Mouse (Mus musculus): ENCODE measurements around the gene Tmem267. TPM values are rescaled to one million over a fixed set of nuclear protein-coding genes. Genes with fewer than 3 reads are reported as not detected.
"Not testable (repeated sequence)": the region's sequence is repeated elsewhere in the genome, so short reads cannot be mapped to it uniquely, and the experiment has no call there.

Tmem267 gene
- polyA plus RNA-seq, 1 experiment from 2014 or later: 2.3 TPM

DNA sequence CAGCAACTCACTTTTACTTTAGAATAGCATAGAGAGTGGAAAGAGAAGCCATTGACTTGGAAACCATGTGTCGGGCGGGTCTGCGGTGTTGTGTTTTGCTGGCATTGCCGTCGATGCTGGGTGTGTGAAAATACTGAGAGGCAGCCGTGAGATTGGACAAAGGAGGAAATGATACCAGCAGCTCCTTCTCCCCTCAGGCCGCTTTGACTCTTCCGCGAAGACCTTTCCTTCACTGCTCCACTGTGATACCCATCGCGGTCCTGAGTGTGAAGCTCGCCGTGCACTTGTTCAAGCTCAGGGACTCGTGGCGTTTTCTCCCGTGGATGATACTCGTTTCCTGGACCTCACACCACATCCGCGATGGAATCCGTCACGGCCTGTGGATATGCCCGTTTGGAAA is 7.1 kb downstream of the Tmem267 start:
- H3K4me2 ChIP-seq (replicated peaks); H3K27me3 ChIP-seq; H3K4me1 ChIP-seq; ATAC-seq (ENCODE audit: low FRiP score, low read depth); H3K4me3 ChIP-seq; H3K9ac ChIP-seq (replicated peaks); H3K36me3 ChIP-seq; H3K27ac ChIP-seq (replicated peaks): not testable (repeated sequence)
- 96% methylated on average over 13 of the region's 22 CpGs for WGBS
- peaks cover 22% of the 10 kb centered on the region for H3K9me3 ChIP-seq

DNA sequence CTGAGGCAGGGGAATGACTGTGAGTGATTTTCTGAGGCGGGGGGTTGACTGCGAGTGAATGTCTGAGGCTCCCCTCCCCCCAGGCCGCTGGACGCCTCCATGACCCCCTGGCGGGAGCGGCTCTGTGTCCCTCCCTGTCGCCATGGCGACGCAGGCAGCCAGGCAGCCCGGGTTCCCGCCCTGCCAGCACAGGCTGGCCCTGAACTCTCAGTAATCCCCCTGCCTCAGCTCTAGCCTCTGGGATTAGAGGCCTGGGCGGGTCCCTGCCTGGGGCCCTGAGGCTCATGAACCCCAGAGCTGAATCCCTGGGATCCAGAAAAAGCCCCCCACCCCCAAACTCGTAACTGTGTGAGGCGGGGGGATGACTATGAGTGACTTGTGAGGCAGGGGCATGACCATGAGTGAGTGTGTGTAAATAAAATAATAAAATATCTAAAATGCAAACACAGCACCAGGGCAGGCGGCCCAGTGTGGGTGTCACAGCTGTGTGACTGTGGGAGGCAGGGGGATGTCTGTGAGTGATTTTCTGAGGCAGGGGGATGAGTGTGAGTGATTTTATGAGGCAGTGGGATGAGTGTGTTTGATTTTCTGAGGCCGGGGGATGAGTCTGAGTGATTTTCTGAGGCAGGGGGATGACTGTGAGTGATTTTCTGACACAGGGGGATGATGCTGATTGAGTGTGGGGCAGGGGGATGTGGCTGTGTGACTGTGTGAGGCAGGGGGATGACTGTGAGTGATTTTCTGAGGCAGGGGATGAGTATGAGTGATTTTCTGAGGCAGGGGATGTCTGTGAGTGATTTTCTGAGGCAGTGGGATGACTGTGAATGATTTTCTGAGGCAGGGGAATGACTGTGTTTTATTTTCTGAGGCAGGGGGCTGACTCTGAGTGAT is 108.7 kb downstream of the Tmem267 start:
- H3K4me3 ChIP-seq; H3K4me1 ChIP-seq; H3K9ac ChIP-seq (replicated peaks); H3K4me2 ChIP-seq (replicated peaks); H3K27ac ChIP-seq (replicated peaks); H3K27me3 ChIP-seq; H3K36me3 ChIP-seq: not testable (repeated sequence)
- H3K9me3 ChIP-seq: peaks cover 22% of the 10 kb centered on the region
- 73% methylated on average over 16 of the region's 16 CpGs for WGBS
- ATAC-seq (ENCODE audit: low FRiP score, low read depth): peak; percentile 90

DNA sequence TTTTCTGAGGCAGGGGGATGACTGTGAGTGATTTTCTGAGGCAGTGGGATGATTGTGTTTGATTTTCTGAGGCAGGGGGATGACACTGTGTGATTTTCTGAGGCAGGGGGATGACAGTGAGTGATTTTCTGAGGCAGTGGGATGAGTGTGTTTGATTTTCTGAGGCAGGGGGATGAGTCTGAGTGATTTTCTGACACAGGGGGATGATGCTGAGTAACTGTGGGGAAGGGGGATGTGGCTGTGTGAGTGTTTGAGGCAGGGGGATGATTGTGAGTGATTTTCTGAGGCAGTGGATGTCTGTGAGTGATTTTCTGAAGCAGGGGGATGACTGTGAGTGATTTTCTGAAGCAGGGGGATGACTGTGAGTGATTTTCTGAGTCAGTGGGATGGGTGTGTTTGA is 110.6 kb downstream of the Tmem267 start:
- not testable (repeated sequence) for H3K4me3 ChIP-seq; H3K4me1 ChIP-seq; H3K9ac ChIP-seq (replicated peaks); H3K4me2 ChIP-seq (replicated peaks); H3K27me3 ChIP-seq; H3K36me3 ChIP-seq; H3K27ac ChIP-seq (replicated peaks); ATAC-seq (ENCODE audit: low FRiP score, low read depth)
- peaks cover 25% of the 10 kb centered on the region for H3K9me3 ChIP-seq

DNA sequence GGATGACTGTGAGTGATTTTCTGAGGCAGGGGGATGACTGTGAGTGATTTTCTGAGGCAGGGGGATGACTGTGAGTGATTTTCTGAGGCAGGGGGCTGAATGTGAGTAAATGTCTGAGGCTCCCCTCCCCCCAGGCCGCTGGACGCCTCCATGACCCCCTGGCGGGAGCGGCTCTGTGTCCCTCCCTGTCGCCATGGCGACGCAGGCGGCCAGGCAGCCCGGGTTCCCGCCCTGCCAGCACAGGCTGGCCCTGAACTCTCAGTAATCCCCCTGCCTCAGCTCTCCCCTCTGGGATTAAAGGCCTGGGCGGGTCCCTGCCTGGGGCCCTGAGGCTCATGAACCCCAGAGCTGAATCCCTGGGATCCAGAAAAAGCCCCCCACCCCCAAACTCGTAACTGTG is 111.2 kb downstream of the Tmem267 start:
- not testable (repeated sequence) for H3K4me1 ChIP-seq; ATAC-seq (ENCODE audit: low FRiP score, low read depth); H3K9ac ChIP-seq (replicated peaks); H3K4me3 ChIP-seq; H3K27ac ChIP-seq (replicated peaks); H3K4me2 ChIP-seq (replicated peaks); H3K27me3 ChIP-seq; H3K36me3 ChIP-seq
- 70% methylated on average over 12 of the region's 12 CpGs for WGBS
- H3K9me3 ChIP-seq: peaks cover 30% of the 10 kb centered on the region

DNA sequence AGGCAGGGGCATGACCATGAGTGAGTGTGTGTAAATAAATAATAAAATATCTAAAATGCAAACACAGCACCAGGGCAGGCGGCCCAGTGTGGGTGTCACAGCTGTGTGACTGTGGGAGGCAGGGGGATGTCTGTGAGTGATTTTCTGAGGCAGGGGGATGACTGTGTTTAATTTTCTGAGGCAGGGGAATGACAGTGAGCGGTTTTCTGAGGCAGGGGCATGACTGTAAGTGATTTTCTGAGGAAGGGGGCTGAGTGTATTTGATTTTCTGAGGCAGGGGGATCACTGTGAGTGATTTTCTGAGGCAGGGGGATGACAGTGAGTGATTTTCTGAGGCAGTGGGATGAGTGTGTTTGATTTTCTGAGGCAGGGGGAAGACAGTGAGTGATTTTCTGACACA is 111.7 kb downstream of the Tmem267 start:
- H3K36me3 ChIP-seq; H3K9ac ChIP-seq (replicated peaks); H3K27me3 ChIP-seq; H3K4me3 ChIP-seq; H3K27ac ChIP-seq (replicated peaks); ATAC-seq (ENCODE audit: low FRiP score, low read depth); H3K4me1 ChIP-seq; H3K4me2 ChIP-seq (replicated peaks): not testable (repeated sequence)
- WGBS: 62% methylated on average over 2 of the region's 2 CpGs
- H3K9me3 ChIP-seq: peaks cover 33% of the 10 kb centered on the region

DNA sequence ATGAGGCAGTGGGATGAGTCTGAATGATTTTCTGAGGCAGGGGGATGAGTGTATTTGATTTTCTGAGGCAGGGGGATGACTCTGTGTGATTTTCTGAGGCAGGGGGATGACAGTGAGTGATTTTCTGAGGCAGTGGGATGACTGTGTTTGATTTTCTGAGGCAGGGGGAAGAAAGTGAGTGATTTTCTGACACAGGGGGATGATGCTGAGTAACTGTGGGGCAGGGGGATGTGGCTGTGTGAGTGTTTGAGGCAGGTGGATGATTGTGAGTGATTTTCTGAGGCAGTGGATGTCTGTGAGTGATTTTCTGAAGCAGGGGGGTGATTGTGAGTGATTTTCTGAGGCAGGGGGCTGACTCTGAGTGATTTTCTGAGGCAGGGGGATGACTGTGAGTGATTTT is 112.3 kb downstream of the Tmem267 start:
- not testable (repeated sequence) for H3K36me3 ChIP-seq; H3K27me3 ChIP-seq; H3K4me2 ChIP-seq (replicated peaks); H3K4me1 ChIP-seq; H3K9ac ChIP-seq (replicated peaks); H3K4me3 ChIP-seq; H3K27ac ChIP-seq (replicated peaks); ATAC-seq (ENCODE audit: low FRiP score, low read depth)
- peaks cover 36% of the 10 kb centered on the region for H3K9me3 ChIP-seq

DNA sequence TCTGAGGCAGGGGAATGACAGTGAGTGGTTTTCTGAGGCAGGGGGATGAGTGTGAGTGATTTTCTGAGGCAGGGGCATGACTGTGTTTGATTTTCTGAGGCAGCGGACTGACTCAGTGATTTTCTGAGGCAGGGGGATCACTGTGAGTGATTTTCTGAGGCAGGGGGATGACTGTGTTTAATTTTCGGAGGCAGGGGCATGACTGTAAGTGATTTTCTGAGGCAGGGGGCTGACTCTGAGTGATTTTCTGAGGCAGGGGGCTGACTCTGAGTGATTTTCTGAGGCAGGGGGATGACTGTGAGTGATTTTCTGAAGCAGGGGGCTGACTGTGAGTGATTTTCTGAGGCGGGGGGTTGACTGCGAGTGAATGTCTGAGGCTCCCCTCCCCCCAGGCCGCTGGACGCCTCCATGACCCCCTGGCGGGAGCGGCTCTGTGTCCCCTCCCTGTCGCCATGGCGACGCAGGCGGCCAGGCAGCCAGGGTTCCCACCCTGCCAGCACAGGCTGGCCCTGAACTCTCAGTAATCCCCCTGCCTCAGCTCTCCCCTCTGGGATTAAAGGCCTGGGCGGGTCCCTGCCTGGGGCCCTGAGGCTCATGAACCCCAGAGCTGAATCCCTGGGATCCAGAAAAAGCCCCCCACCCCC is 115.0 kb downstream of the Tmem267 start:
- H3K27me3 ChIP-seq; H3K9ac ChIP-seq (replicated peaks); H3K4me2 ChIP-seq (replicated peaks); H3K36me3 ChIP-seq; H3K4me1 ChIP-seq; ATAC-seq (ENCODE audit: low FRiP score, low read depth); H3K27ac ChIP-seq (replicated peaks); H3K4me3 ChIP-seq: not testable (repeated sequence)
- 54% methylated on average over 13 of the region's 13 CpGs for WGBS
- H3K9me3 ChIP-seq: peaks cover 24% of the 10 kb centered on the region

DNA sequence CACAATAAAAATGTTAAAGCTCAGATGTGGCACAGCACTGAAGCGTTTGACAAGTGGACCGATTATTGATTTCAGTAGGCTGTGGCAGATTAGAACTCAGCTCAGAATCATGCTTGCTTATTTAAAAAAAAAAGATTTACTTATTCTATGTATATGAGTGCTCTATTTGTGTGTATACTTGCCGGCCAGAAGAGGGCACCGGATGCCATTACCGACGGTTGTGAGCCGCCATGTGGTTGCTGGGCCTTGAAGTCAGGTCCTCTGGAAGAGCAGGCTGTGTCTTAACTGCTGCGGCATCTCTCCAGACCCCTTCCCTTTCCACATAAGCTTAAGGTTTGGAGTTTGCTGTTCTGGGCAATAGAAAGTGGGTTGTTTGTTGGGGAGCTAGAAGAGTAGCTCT is 116.1 kb downstream of the Tmem267 start:
- H3K27ac ChIP-seq (replicated peaks); ATAC-seq (ENCODE audit: low FRiP score, low read depth): not testable (repeated sequence)
- WGBS: 94% methylated on average over 8 of the region's 8 CpGs

DNA sequence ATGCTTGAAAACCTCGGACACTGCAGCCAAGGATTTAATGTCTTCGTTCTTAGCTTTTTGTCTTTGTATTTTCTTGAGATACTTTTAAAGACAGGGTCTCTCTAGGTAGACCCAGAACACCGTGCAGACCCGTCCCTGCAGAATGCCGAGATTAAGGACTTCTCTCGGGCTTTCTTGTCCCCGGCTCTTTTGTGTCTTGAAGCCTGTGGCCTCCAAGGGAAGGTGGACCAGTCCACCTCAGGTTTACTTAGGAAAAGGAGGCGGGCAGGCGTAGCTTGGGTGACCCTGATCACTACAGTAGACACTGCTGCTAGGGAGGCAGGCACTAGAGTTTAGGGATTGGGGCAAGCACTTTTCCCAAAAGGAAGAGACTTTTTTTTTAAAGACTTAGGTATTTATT is 116.5 kb downstream of the Tmem267 start:
- not testable (repeated sequence) for H3K9ac ChIP-seq (replicated peaks); H3K36me3 ChIP-seq; H3K4me3 ChIP-seq; H3K27me3 ChIP-seq; H3K4me1 ChIP-seq; H3K4me2 ChIP-seq (replicated peaks); H3K27ac ChIP-seq (replicated peaks)
- peaks cover 15% of the 10 kb centered on the region for H3K9me3 ChIP-seq
- ATAC-seq (ENCODE audit: low FRiP score, low read depth): peak; percentile 21; the same call in 1 of the 2 replicates
- WGBS: 90% methylated on average over 8 of the region's 9 CpGs

More for the DNA sequence above, 116.1 kb downstream of the Tmem267 start:
- H3K27me3 ChIP-seq; H3K4me2 ChIP-seq (replicated peaks); H3K4me3 ChIP-seq; H3K4me1 ChIP-seq; H3K36me3 ChIP-seq; H3K9ac ChIP-seq (replicated peaks): not testable (repeated sequence)
- H3K9me3 ChIP-seq: peaks cover 17% of the 10 kb centered on the region

DNA sequence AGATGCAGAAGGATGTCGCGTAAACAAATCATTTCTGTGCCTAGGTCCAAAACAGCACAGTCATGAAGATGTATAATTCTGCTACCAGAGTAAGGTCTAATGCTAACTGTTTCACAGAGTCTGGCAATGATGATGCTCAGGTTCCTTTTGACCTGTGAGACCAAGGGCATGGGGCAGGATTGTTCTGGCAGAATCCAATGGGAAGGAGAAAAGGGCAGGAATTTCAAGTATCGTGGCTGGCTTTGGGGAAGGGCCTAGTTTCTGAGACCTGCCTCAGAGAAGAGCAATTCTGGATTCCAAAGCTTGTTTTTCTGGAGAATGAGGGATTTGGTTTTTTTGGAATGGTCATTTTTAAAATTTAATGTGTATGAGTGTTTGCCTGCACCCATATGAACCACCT is 131.0 kb downstream of the Tmem267 start:
- no peaks in the 10 kb centered on the region for H3K9me3 ChIP-seq
- H3K27ac ChIP-seq (replicated peaks): no peak overlapping the region
- 94% methylated on average over 3 of the region's 3 CpGs for WGBS
- H3K4me2 ChIP-seq (replicated peaks): no peak overlapping the region
- no peak overlapping the region for H3K9ac ChIP-seq (replicated peaks)
- no peak for ATAC-seq (ENCODE audit: low FRiP score, low read depth)
- no peak overlapping the region for H3K4me3 ChIP-seq
- no peaks in the 10 kb centered on the region for H3K36me3 ChIP-seq
- no peaks in the 10 kb centered on the region for H3K4me1 ChIP-seq
- H3K27me3 ChIP-seq: no peaks in the 10 kb centered on the region

DNA sequence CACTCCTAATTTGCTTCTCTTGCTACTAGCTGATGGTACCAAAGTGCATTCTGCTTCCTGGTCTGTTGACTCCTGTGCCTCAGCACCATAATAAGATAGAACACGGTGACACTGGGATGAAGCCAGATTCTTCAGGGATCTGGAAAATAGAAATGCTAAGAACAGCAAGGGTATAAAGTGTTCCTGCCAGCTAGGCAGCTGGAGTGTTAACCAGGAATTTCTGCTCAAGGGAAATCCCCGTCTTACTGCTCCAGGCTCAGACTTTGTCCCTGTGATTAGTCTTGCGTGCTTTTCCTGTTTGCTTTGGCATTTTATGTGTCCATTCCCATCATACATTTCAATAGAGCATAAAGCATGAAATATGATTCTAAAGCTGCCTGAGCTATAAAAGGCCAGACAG is 131.9 kb downstream of the Tmem267 start:
- no peak overlapping the region for H3K4me2 ChIP-seq (replicated peaks)
- 87% methylated on average over 3 of the region's 3 CpGs for WGBS
- no peak overlapping the region for H3K9ac ChIP-seq (replicated peaks)
- H3K27ac ChIP-seq (replicated peaks): no peak overlapping the region
- no peaks in the 10 kb centered on the region for H3K9me3 ChIP-seq
- ATAC-seq (ENCODE audit: low FRiP score, low read depth): no peak
- no peak overlapping the region for H3K4me3 ChIP-seq
- no peaks in the 10 kb centered on the region for H3K36me3 ChIP-seq
- no peaks in the 10 kb centered on the region for H3K27me3 ChIP-seq
- H3K4me1 ChIP-seq: no peaks in the 10 kb centered on the region

DNA sequence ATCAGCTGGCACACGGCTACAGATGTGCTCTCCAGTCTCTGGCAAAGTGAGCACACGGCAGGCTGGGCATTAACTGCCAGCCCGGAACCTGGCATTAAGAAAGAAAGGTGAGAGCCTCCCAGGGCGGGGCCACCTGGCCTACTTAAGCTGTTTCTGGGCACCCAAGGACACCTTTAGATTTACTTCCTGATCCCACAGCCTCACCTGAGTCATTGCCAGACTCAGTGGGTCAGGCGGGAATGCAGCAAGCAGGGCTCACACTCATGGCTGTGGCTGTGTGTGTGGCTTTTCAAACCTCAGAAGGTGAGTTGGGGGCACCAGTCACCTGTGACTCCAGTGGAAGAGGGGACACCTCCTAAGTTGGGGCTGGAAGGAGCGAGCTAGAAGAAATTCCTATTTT is 135.8 kb downstream of the Tmem267 start, which contains the start of gene Ccl28:
TSS of gene Ccl28 (plus strand) at position 186 of the 400 bp plus-strand sequence.
- 88% methylated on average over 6 of the region's 6 CpGs for WGBS
- no peak within 1 kb of the TSS for H3K9ac ChIP-seq (replicated peaks)
- no peaks in the 10 kb centered on the region for H3K36me3 ChIP-seq
- ATAC-seq (ENCODE audit: low FRiP score, low read depth): no peak
- no peak within 1 kb of the TSS for H3K4me2 ChIP-seq (replicated peaks)
- no peaks in the 10 kb centered on the region for H3K27me3 ChIP-seq
- no peak within 1 kb of the TSS for H3K27ac ChIP-seq (replicated peaks)
- H3K9me3 ChIP-seq: no peaks in the 10 kb centered on the region
- H3K4me3 ChIP-seq: no peak within 1 kb of the TSS
- H3K4me1 ChIP-seq: no peaks in the 10 kb centered on the region
